Mouse (Mus musculus): ENCODE measurements around the gene Ap3m1. TPM values are rescaled to one million over a fixed set of nuclear protein-coding genes. Genes with fewer than 3 reads are reported as not detected.

Gene Ap3m1
- 113 TPM for polyA plus RNA-seq (2015; fragmentation: Illumina TruSeq; extraction: RNeasy Lipid Tissue Mini Kit (QIAGEN cat#74804); ENCODE audit: insufficient read depth, low replicate concordance)

GRCm38 (mm10) chr14:21052112-21052780 is at the start of gene Ap3m1, which contains the start of gene Adk:
TSS of gene Ap3m1 (minus strand) at chr14:21052508.
TSS of gene Adk (plus strand) at chr14:21052574.

Other genes starting within 250 kb of the Ap3m1 start
- 7.9 TPM for gene Plau, start 215.8 kb downstream of the Ap3m1 start, polyA plus RNA-seq (2015; fragmentation: Illumina TruSeq; extraction: RNeasy Lipid Tissue Mini Kit (QIAGEN cat#74804); ENCODE audit: insufficient read depth, low replicate concordance)
- gene Vcl, start 123.1 kb downstream of the Ap3m1 start, polyA plus RNA-seq (2015; fragmentation: Illumina TruSeq; extraction: RNeasy Lipid Tissue Mini Kit (QIAGEN cat#74804); ENCODE audit: insufficient read depth, low replicate concordance): 35.3 TPM
- gene Adk, start 66 bp upstream of the Ap3m1 start, polyA plus RNA-seq (2015; fragmentation: Illumina TruSeq; extraction: RNeasy Lipid Tissue Mini Kit (QIAGEN cat#74804); ENCODE audit: insufficient read depth, low replicate concordance): 37.8 TPM

Measured in spleen, adult 10 weeks (tissue).